Mouse (Mus musculus): ENCODE measurements at regions not wholly inside any gene's neighbourhood (a gene's known extent, or its start where the extent isn't known, plus 50 kb on each side); places are given as distances from the start of the nearest gene placed in this dataset.

DNA sequence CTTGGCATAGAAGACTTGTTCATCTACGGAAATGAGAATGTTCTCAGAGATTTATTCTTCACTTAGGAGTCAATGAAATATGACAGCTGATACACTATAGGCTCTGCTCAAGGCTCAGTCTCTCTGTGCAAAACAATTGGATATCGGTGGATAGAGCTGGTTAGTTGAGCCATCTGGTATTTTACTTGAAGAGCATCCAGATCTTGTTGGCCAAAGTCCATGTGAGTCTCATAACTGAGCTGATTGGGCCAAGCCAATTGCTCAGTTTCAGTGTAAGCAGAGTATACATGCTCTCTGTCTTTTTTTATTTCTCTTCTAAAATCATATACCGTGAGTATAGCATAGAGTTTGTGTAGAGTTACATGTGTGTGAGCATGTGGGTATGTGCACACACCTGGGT, 166.3 kb downstream of the Zfp365 start:
- TF ChIP-seq CTCF (IDR thresholded peaks at IDR 0.05; ENCODE audit: low read depth) (no peak), EP300 (IDR thresholded peaks at IDR 0.05; ENCODE audit: low read depth) (no peak)

Measured in liver, embryonic 14.5 days (tissue).